Mouse (Mus musculus) brain, embryonic 14.5 days (tissue): ENCODE measurements at regions not wholly inside any gene's neighbourhood (a gene's known extent, or its start where the extent isn't known, plus 50 kb on each side); places are given as distances from the start of the nearest gene placed in this dataset.

Source experiments
- DNase-seq: peaks from one replicate; pipeline ENCODE4 v3.0.0-alpha.2; 2011; ENCODE audit warnings: low read depth
- CTCF ChIP-seq: fragments of 200-500 bp; IDR thresholded peaks from 2 replicates; pipeline ENCODE4 v1.5.1; 2012; ENCODE audit warnings: inconsistent platforms, mild to moderate bottlenecking, moderate library complexity, borderline replicate concordance; ENCODE audit not compliant: insufficient read depth, insufficient read length; ENCODE audit errors: extremely low read depth
- POLR2A ChIP-seq: fragments of 200-500 bp; IDR thresholded peaks from 2 replicates; pipeline ENCODE4 v1.6.1; 2012; ENCODE audit warnings: mild to moderate bottlenecking, inconsistent platforms, borderline replicate concordance; ENCODE audit not compliant: poor library complexity, insufficient read depth, insufficient read length, severe bottlenecking; ENCODE audit errors: extremely low read depth

- no peak for DNase-seq
- no peak for TF ChIP-seq CTCF
- no peak for TF ChIP-seq POLR2A
Measured at GRCm38 (mm10) chr8:6813816-6814215, 1708.7 kb upstream of the Slc10a2 start.

- no peak for DNase-seq
- TF ChIP-seq CTCF (no peak), POLR2A (no peak)
Measured at GRCm38 (mm10) chr8:6807116-6807515, 1702.0 kb upstream of the Slc10a2 start.

GRCm38 (mm10) chr8:6803199-6803598 is 1698.0 kb upstream of the Slc10a2 start:
- no peak for DNase-seq
- no peak for TF ChIP-seq CTCF
- TF ChIP-seq POLR2A = no peak

GRCm38 (mm10) chr8:6801076-6801475 is 1695.9 kb upstream of the Slc10a2 start:
- TF ChIP-seq CTCF (no peak), POLR2A (no peak)

GRCm38 (mm10) chr8:6789096-6789495 is 1683.9 kb upstream of the Slc10a2 start:
- TF ChIP-seq CTCF (no peak), POLR2A (no peak)
- peak; percentile 14 for DNase-seq

More at GRCm38 (mm10) chr8:6801076-6801475, 1695.9 kb upstream of the Slc10a2 start:
- DNase-seq = peak; percentile 45

GRCm38 (mm10) chr8:6780983-6781382 is 1675.8 kb upstream of the Slc10a2 start:
- no peak for DNase-seq
- TF ChIP-seq POLR2A (no peak), CTCF (no peak)

GRCm38 (mm10) chr8:6775103-6775502 is 1670.0 kb upstream of the Slc10a2 start:
- DNase-seq = no peak
- TF ChIP-seq CTCF (no peak), POLR2A (no peak)

GRCm38 (mm10) chr8:6729571-6729970 is 1624.4 kb upstream of the Slc10a2 start:
- peak; percentile 35 for DNase-seq
- TF ChIP-seq POLR2A (no peak), CTCF (no peak)

- TF ChIP-seq CTCF = no peak
- no peak for TF ChIP-seq POLR2A
- DNase-seq = peak; percentile 79
Measured at GRCm38 (mm10) chr8:6708886-6709449, 1603.8 kb upstream of the Slc10a2 start.

GRCm38 (mm10) chr8:6688595-6688994 is 1583.4 kb upstream of the Slc10a2 start:
- TF ChIP-seq CTCF (no peak), POLR2A (no peak)
- no peak for DNase-seq

- TF ChIP-seq CTCF = no peak
- TF ChIP-seq POLR2A = no peak
- no peak for DNase-seq
Measured at GRCm38 (mm10) chr8:6658860-6659259, 1553.7 kb upstream of the Slc10a2 start.

- TF ChIP-seq POLR2A = no peak
- no peak for TF ChIP-seq CTCF
- peak; percentile 78 for DNase-seq
Measured at GRCm38 (mm10) chr8:6657451-6657990, 1552.4 kb upstream of the Slc10a2 start.
